Mouse (Mus musculus) neural tube, embryonic 12.5 days (tissue): ENCODE measurements around the gene Iqgap3. TPM values are rescaled to one million over a fixed set of nuclear protein-coding genes. Genes with fewer than 3 reads are reported as not detected.
A peak's percentile ranks its signal among the peaks of the same experiment; 100 is the strongest.

ENCODE experiments used
- ATAC-seq: fragments of 200-750 bp; cut with Nextera tagmentation; 2 replicates; pipeline ENCODE4 v1.8.0; 2017; ENCODE audit warnings: low read depth, mild to moderate bottlenecking, moderate TSS enrichment, moderate library complexity; ENCODE audit not compliant: low FRiP score
- H3K27ac ChIP-seq: fragments of 300-500 bp; sonication (generic); 2 replicates; pipeline ENCODE4 v1.5.1; 2016
- H3K27me3 ChIP-seq: fragments of 300-500 bp; sonication (generic); replicated peaks from 2 replicates; pipeline ENCODE4 v1.6.1; 2016; ENCODE audit warnings: mild to moderate bottlenecking
- H3K36me3 ChIP-seq: fragments of 300-500 bp; sonication (generic); 2 replicates; pipeline ENCODE4 v1.6.1; 2016; ENCODE audit warnings: mild to moderate bottlenecking
- H3K4me1 ChIP-seq: fragments of 300-500 bp; sonication (generic); 2 replicates; pipeline ENCODE4 v1.6.1; 2016
- H3K4me2 ChIP-seq: fragments of 300-500 bp; sonication (generic); replicated peaks from 2 replicates; pipeline ENCODE4 v1.6.1; 2016; ENCODE audit warnings: mild to moderate bottlenecking
- H3K4me3 ChIP-seq: fragments of 300-500 bp; sonication (generic); 2 replicates; pipeline ENCODE4 v1.5.1; 2016
- H3K9ac ChIP-seq: fragments of 300-500 bp; sonication (generic); 2 replicates; pipeline ENCODE4 v1.6.1; 2016; ENCODE audit warnings: mild to moderate bottlenecking
- H3K9me3 ChIP-seq: fragments of 300-500 bp; sonication (generic); 2 replicates; pipeline ENCODE4 v1.6.1; 2016; ENCODE audit warnings: mild to moderate bottlenecking
- WGBS: fragments of 180-500 bp; shearing (Covaris S2); methylation state at CpG from one replicate; pipeline ENCODE4 v1.1.7; 2016; 5-methylcytosine and 5-hydroxymethylcytosine counted together
- polyA plus RNA-seq: library from polyadenylated mRNA; unstranded; fragments of >200 nt; fragmentation: Nextera tagmentation; extraction: Ambion mirVana; gene quantifications from 2 replicates; pipeline ENCODE4 v1.2.1, GENCODE M21; 2016

The Iqgap3 gene
- polyA plus RNA-seq, 1 experiment from 2014 or later: 14.3 TPM

DNA sequence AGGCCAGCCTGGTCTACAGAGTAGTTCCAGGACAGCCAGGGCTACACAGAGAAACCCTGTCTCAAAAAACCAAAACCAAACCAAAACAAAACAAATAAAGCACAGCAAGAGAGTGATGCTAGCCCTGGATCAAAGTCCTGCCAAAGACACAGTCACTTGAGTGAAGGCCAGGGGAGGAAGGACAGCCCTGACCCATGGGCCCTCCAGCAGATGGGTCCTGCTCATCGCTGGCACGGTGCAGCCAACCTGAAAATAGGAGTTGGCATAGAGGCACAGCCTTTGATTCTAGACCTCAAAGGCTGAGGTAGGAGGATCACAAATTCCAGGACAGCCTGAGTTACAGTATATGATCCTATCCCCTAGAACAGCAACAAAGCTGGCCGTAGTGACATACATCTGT is 49.3 kb downstream of the Iqgap3 start:
- Histone ChIP-seq H3K27me3 (no peaks in the 10 kb centered on the region), H3K27ac (no peak overlapping the region), H3K9ac (no peak overlapping the region), H3K4me1 (no peaks in the 10 kb centered on the region), H3K36me3 (no peaks in the 10 kb centered on the region), H3K4me3 (no peak overlapping the region), H3K9me3 (no peaks in the 10 kb centered on the region), H3K4me2 (no peak overlapping the region)
- no peak for ATAC-seq
- WGBS: 98% methylated on average over 3 of the region's 3 CpGs

- no peak for ATAC-seq
- no peaks in the 10 kb centered on the region for H3K4me1 ChIP-seq
- no peak overlapping the region for H3K4me2 ChIP-seq
- H3K27ac ChIP-seq: no peak overlapping the region
- WGBS: 78% methylated on average over 2 of the region's 2 CpGs
- no peak overlapping the region for H3K4me3 ChIP-seq
- H3K9ac ChIP-seq: no peak overlapping the region
- H3K27me3 ChIP-seq: no peaks in the 10 kb centered on the region
- H3K9me3 ChIP-seq: no peaks in the 10 kb centered on the region
- H3K36me3 ChIP-seq: no peaks in the 10 kb centered on the region
These were observed 50.7 kb downstream of the Iqgap3 start for GRCm38 (mm10) chr3:88132492-88132891.

DNA sequence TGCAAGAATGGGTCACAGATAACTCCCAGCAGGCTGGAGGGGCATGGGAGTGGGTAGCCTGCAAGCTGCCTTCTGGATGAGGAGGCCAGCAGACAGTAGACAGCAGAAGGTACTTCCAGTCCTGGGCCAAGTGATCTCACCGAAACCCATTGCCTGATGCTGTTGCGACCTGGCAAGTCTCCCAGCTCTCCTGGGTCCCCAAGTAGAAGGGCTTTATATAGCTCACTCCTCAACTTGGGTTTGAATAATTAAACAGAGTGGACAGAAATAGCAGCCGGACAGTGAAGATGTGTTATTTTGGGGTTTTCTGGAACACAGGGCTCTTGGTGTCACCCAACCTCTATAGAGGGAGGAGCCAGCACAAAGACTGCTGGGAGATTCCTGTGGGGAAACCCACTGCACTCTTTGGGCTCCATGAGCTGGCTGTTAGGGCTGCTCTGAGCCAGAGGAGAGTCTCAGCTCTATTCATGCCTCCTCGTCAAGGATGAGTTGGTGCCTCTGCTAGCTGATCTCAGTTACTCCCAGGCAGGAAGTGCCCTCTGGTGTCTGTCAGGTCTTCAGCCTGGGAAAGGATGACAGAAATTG is 51.5 kb downstream of the Iqgap3 start:
- Histone ChIP-seq H3K27ac (no peak overlapping the region), H3K9me3 (no peaks in the 10 kb centered on the region), H3K27me3 (no peaks in the 10 kb centered on the region), H3K4me2 (no peak overlapping the region), H3K36me3 (no peaks in the 10 kb centered on the region), H3K9ac (no peak overlapping the region), H3K4me3 (no peak overlapping the region), H3K4me1 (no peaks in the 10 kb centered on the region)
- ATAC-seq: no peak
- WGBS: 66% methylated on average over 4 of the region's 4 CpGs

DNA sequence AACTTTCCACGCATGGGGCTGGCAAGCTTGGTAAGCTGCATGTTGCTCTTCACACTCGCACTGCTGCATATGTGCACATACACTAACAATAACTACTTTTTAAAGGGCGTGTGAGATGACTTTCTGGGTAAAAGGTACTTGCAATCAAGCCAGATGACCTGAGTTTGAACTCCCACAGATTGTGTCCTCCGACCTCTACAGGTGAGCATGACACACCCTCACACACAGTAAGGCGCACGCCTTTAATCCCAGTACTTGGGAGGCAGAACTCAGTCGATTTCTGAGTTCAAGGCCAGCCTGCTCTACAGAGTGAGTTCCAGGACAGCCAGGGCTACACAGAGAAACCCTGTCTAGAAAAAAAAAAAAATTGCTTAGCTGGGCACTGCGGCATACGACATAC is 54.6 kb downstream of the Iqgap3 start:
- H3K4me2 ChIP-seq: no peak overlapping the region
- 85% methylated on average over 9 of the region's 9 CpGs for WGBS
- H3K27ac ChIP-seq: no peak overlapping the region
- no peak overlapping the region for H3K9ac ChIP-seq
- H3K4me1 ChIP-seq: peaks cover 12% of the 10 kb centered on the region
- no peak overlapping the region for H3K4me3 ChIP-seq
- no peaks in the 10 kb centered on the region for H3K36me3 ChIP-seq
- no peak for ATAC-seq
- H3K27me3 ChIP-seq: peaks cover 15% of the 10 kb centered on the region
- H3K9me3 ChIP-seq: no peaks in the 10 kb centered on the region

DNA sequence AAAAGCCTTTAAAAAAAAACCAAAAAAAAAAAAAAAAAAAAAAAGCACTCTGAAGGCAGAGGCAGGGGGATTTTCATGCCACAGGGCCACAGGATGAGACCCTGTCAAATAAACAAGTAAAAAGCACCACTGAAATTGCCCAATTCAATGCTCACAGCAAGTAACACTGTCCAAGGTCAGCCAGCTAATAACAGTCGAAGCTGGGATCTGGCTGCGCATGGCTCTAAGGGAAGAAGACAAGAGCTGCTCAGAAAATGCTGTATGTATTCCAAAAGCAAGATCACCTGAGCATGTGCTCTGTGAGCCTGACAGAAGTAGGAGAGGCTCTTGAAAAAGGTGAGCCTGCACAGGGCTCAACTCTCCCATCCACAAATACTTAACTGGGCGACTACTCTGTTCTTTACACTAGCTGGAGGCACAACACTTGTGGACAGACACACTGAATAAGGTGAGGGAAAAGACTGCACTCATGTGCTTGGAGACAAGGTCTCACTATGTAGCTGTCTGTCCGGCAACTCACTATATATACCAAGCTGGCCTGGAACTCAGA is 55.2 kb downstream of the Iqgap3 start:
- no peak overlapping the region for H3K9ac ChIP-seq
- H3K4me3 ChIP-seq: no peak overlapping the region
- ATAC-seq: no peak
- 85% methylated on average over 4 of the region's 4 CpGs for WGBS
- H3K27me3 ChIP-seq: peaks cover 15% of the 10 kb centered on the region
- H3K4me1 ChIP-seq: peaks cover 17% of the 10 kb centered on the region
- no peak overlapping the region for H3K27ac ChIP-seq
- no peaks in the 10 kb centered on the region for H3K9me3 ChIP-seq
- no peaks in the 10 kb centered on the region for H3K36me3 ChIP-seq
- peak overlapping the region; percentile 84 for H3K4me2 ChIP-seq

GRCm38 (mm10) chr3:88137821-88138220 is 56.0 kb downstream of the Iqgap3 start:
- Histone ChIP-seq H3K27ac (no peak overlapping the region), H3K4me3 (peak overlapping the region; percentile 48), H3K4me2 (peak overlapping the region; percentile 84), H3K4me1 (peaks cover 17% of the 10 kb centered on the region), H3K9me3 (no peaks in the 10 kb centered on the region), H3K9ac (0 out of 2 replicates have a peak overlapping the region, but pooled peaks have one; percentile 17), H3K36me3 (no peaks in the 10 kb centered on the region), H3K27me3 (peaks cover 15% of the 10 kb centered on the region)
- WGBS: 16% methylated on average over 3 of the region's 3 CpGs
- no peak for ATAC-seq

GRCm38 (mm10) chr3:88138336-88139242 is 56.8 kb downstream of the Iqgap3 start:
- Histone ChIP-seq H3K36me3 (no peaks in the 10 kb centered on the region), H3K27ac (peak overlapping the region; percentile 9; the same call in 1 of the 2 replicates), H3K4me1 (peaks cover 25% of the 10 kb centered on the region), H3K27me3 (peaks cover 15% of the 10 kb centered on the region), H3K4me3 (peak overlapping the region; percentile 48), H3K9me3 (no peaks in the 10 kb centered on the region), H3K9ac (peak overlapping the region; percentile 50), H3K4me2 (peak overlapping the region; percentile 84)
- under 1% methylated on average over 32 of the region's 32 CpGs for WGBS
- peak; percentile 70 for ATAC-seq

DNA sequence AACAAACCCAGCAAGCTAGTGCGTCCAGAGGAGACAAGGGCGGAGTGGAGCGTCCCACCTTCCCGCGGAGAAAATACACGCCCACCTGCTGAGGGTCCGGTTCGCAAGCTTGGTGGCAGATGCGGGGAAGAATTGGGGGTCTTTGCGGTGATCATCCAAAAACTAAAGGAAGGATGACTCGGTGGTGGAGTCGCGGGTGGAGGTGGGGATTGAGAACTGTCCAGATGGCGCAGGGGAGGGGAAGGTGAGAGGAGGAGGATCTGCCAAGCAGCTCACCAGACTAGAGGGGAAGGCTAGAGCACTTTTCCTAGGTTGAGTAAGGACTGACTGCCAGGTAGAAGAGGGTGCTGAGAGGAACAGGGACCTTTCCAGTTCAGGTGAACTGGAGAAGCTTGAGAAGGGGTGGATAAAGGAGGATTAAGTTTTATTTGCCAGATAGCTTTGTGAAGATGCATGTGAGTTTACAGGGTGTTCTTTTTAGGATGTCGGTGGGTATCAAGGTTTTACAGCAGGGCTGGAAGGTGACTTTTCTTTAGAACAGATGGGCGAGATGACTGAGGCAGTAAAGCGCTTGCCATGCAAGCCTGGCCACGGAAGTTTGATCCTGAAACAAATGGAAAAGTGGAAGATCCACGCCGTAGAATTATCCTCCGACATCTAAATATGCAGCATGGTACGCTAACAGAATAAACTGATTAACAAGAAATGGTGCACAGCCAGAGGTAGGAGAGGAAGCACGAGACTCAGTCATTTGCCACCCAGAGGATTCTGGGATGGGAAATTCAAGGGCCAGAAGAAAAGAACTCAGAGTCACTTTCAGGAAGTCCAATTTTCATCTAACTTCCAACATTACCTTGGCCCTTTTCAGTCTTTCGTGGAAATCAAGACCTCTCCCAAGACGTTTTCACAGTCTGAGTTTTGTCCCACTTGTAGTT is 57.7 kb downstream of the Iqgap3 start:
- Histone ChIP-seq H3K27me3 (peaks cover 15% of the 10 kb centered on the region), H3K36me3 (no peaks in the 10 kb centered on the region), H3K4me2 (peak overlapping the region; percentile 84), H3K9me3 (no peaks in the 10 kb centered on the region), H3K4me1 (peaks cover 34% of the 10 kb centered on the region), H3K9ac (peak overlapping the region; percentile 50), H3K27ac (no peak overlapping the region), H3K4me3 (peak overlapping the region; percentile 48)
- no peak for ATAC-seq
- WGBS: 14% methylated on average over 25 of the region's 25 CpGs

DNA sequence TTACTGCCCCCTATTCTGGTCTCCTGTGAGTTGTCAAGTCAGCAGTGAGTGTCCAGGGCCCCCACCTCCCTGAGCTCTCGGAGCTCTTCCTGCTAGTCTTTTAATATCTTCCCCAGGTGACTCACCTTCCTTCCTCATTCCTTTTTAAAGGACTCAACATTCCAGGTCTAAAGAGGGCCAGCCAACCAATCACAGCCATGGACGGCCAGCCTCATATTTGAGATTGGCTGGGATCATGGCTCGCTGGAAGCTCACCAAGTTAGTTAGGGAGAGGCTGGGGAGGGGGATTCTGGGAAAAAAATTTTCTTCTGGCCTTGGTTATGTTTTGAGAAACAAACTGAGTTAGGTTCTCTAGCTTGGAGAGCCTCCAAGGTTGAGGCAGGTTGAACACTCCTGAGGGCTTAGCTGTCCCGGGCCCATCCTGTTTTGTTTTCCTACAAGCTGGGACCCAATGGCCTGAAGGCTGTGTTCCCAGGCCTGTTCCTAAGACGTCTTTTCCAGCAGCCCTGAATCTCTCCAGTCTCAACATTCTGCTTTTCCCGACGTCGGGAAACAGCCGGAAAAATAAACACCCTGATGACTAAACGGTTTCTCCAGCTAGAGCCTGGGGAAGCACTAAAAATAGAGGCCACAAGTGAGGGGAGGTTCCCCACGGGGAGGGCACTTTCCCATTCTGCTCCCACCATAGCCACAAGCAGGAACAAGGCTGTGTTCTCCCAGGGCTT is 58.6 kb downstream of the Iqgap3 start:
- Histone ChIP-seq H3K9ac (no peak overlapping the region), H3K4me2 (peak overlapping the region; percentile 84; the same call in 1 of the 2 replicates), H3K27me3 (peaks cover 15% of the 10 kb centered on the region), H3K36me3 (no peaks in the 10 kb centered on the region), H3K4me1 (peaks cover 43% of the 10 kb centered on the region), H3K4me3 (no peak overlapping the region), H3K27ac (no peak overlapping the region), H3K9me3 (no peaks in the 10 kb centered on the region)
- no peak for ATAC-seq
- 26% methylated on average over 11 of the region's 11 CpGs for WGBS

- Histone ChIP-seq H3K27me3 (peaks cover 15% of the 10 kb centered on the region), H3K9me3 (no peaks in the 10 kb centered on the region), H3K4me2 (peak overlapping the region; percentile 79), H3K36me3 (no peaks in the 10 kb centered on the region), H3K4me3 (no peak overlapping the region), H3K27ac (no peak overlapping the region), H3K4me1 (peaks cover 49% of the 10 kb centered on the region), H3K9ac (no peak overlapping the region)
- no peak for ATAC-seq
- WGBS: 44% methylated on average over 6 of the region's 6 CpGs
These were observed 59.2 kb downstream of the Iqgap3 start for GRCm38 (mm10) chr3:88140903-88141430.

DNA sequence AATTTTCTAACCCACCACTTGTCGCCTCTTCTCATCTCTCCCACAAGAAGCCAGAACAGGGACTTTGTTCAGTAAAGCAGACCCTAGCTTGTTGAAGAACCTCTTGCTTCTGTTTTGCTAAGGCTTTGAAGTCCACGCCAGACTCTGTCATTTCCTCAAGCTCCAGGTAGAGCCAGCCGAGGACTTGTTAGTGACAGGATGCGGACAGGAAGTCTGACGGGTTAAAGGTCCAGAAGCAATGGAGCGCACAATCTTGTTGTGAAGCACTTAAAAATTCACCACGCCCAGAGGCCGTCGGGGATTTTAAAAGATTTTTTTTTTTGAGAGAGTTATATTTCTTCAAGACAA is 59.6 kb downstream of the Iqgap3 start:
- no peaks in the 10 kb centered on the region for H3K36me3 ChIP-seq
- H3K27ac ChIP-seq: no peak overlapping the region
- peaks cover 53% of the 10 kb centered on the region for H3K4me1 ChIP-seq
- H3K4me3 ChIP-seq: peak overlapping the region; percentile 93; the same call in 1 of the 2 replicates
- no peak for ATAC-seq
- peak overlapping the region; percentile 38; the same call in 1 of the 2 replicates for H3K9ac ChIP-seq
- peaks cover 15% of the 10 kb centered on the region for H3K27me3 ChIP-seq
- H3K9me3 ChIP-seq: no peaks in the 10 kb centered on the region
- 13% methylated on average over 9 of the region's 9 CpGs for WGBS
- peak overlapping the region; percentile 79 for H3K4me2 ChIP-seq
